Mouse (Mus musculus): ENCODE measurements around the gene Spindoc. TPM values are rescaled to one million over a fixed set of nuclear protein-coding genes. Genes with fewer than 3 reads are reported as not detected.

Gene Spindoc
- polyA plus RNA-seq, 1 experiment from 2014 or later: 48.5 TPM

GRCm38 (mm10) chr19:7311306-7311705 is 71.5 kb downstream of the Spindoc start:
- no peak for DNase-seq (ENCODE audit: low spot score)
- H3K4me3 ChIP-seq: no peak overlapping the region
- H3K36me3 ChIP-seq: no peaks in the 10 kb centered on the region
- peaks cover 45% of the 10 kb centered on the region for H3K4me1 ChIP-seq
- 42% methylated on average over 10 of the region's 10 CpGs for WGBS
- peak overlapping the region; percentile 76 for H3K27ac ChIP-seq
- H3K9me3 ChIP-seq (replicated peaks): no peaks in the 10 kb centered on the region
- no peaks in the 10 kb centered on the region for H3K27me3 ChIP-seq (ENCODE audit: low read depth, poor library complexity, severe bottlenecking)

- 0 out of 2 replicates have a peak overlapping the region, but pooled peaks have one; percentile 7 for H3K4me3 ChIP-seq
- peak; percentile 51 for DNase-seq (ENCODE audit: low spot score)
- no peaks in the 10 kb centered on the region for H3K9me3 ChIP-seq (replicated peaks)
- peak overlapping the region; percentile 76 for H3K27ac ChIP-seq
- peaks cover 3% of the 10 kb centered on the region; the same call in 1 of the 2 replicates for H3K36me3 ChIP-seq
- H3K4me1 ChIP-seq: peaks cover 45% of the 10 kb centered on the region
- 17% methylated on average over 5 of the region's 5 CpGs for WGBS
- H3K27me3 ChIP-seq (ENCODE audit: low read depth, poor library complexity, severe bottlenecking): no peaks in the 10 kb centered on the region
Observed at GRCm38 (mm10) chr19:7310704-7311103, 72.1 kb downstream of the Spindoc start.

GRCm38 (mm10) chr19:7309738-7310330 is 73.0 kb downstream of the Spindoc start:
- H3K27ac ChIP-seq: 0 out of 2 replicates have a peak overlapping the region, but pooled peaks have one; percentile 76
- no peak for DNase-seq (ENCODE audit: low spot score)
- H3K4me1 ChIP-seq: peaks cover 45% of the 10 kb centered on the region
- 70% methylated on average over 2 of the region's 2 CpGs for WGBS
- H3K27me3 ChIP-seq (ENCODE audit: low read depth, poor library complexity, severe bottlenecking): no peaks in the 10 kb centered on the region
- no peaks in the 10 kb centered on the region for H3K9me3 ChIP-seq (replicated peaks)
- H3K36me3 ChIP-seq: peaks cover 6% of the 10 kb centered on the region; the same call in 1 of the 2 replicates
- no peak overlapping the region for H3K4me3 ChIP-seq

DNA sequence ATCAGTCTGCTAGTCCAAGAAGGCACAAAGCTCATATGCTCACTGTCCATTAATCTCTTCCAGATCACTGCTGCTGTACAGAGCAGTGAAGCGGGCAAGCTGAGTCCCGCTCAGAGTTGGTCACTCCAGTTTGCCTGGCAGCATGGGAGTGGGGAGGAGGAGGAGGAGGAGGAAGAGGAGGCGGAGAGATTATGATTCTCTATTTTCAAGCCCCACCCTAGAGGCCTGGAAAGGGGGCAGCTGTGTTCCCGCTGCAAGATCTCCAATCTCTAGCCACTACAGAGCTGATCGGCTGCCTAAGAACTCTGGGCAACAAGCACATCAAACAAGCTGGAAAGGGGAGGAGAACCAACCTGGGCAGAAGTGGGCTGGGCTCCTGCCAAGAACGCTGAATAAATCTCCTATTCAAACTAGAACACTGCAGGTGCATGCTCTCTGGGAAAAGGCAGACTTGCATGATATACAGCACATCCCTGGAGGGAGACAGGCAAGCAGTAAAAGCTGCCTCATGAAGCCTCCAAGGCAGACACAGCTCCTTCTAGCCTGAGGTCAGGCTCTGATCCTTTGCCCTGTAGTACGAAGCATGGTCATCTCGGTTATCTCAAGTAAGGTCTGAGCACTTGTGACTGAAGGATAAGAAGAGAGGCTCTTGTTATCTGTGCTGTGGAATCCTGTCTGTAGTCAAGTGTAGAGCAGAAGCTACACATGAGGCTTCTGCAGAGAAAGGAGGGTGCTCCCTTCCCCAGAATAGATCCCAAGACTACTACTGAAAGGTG is 74.6 kb downstream of the Spindoc start:
- Histone ChIP-seq H3K9me3 (replicated peaks) (no peaks in the 10 kb centered on the region), H3K36me3 (peaks cover 6% of the 10 kb centered on the region; the same call in 1 of the 2 replicates), H3K4me1 (peaks cover 45% of the 10 kb centered on the region), H3K27me3 (ENCODE audit: low read depth, poor library complexity, severe bottlenecking) (no peaks in the 10 kb centered on the region), H3K4me3 (no peak overlapping the region), H3K27ac (0 out of 2 replicates have a peak overlapping the region, but pooled peaks have one; percentile 15)
- WGBS: 69% methylated on average over 8 of the region's 8 CpGs
- no peak for DNase-seq (ENCODE audit: low spot score)

- no peaks in the 10 kb centered on the region for H3K27me3 ChIP-seq (ENCODE audit: low read depth, poor library complexity, severe bottlenecking)
Observed at GRCm38 (mm10) chr19:7306968-7307367, 75.8 kb downstream of the Spindoc start.

DNA sequence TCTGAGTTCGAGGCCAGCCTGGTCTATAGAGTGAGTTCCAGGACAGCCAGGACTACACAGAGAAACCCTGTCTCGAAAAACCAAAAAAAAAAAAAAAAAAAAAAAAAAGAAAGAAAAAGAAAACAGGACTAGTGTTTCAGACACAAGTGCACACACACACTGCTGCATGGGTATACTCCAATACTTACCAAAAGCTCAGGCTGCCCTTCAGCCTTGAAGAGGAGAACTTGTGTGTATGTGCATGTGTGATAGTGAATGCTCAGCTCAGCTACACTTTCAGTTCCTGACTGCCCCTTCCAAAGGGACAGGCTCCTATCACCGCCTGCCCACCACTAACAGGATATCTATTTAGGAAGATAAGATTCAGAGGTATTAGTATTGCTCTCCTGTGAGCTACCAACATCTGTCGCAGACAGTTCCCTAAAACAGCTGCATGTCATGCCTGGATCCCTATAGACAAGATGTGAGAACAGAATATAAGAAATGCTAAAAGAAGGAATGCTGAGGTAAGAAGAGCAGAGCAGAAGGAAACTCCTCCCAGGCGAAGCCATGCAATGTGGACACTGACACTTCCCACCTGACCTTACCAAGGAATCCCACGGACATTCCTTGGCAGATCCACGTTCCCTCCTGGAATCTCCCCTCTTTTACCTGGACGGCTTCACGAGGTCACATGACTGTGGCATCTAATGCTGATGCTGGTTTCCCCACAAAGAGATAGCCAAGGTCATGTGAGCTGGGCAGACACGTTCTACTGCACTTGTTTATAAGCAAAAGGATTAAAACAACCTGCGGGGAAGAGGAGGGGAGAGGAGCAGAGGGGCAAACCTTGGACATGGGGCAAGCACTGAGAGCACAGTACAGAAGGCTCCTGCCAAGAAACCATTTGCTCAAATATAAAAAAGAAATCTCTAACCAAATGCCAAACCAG is 77.1 kb downstream of the Spindoc start:
- WGBS: 86% methylated on average over 11 of the region's 11 CpGs
- Histone ChIP-seq H3K9me3 (replicated peaks) (no peaks in the 10 kb centered on the region), H3K27ac (no peak overlapping the region), H3K36me3 (peaks cover 9% of the 10 kb centered on the region; the same call in 1 of the 2 replicates), H3K4me3 (no peak overlapping the region), H3K4me1 (peaks cover 35% of the 10 kb centered on the region), H3K27me3 (ENCODE audit: low read depth, poor library complexity, severe bottlenecking) (no peaks in the 10 kb centered on the region)
- no peak for DNase-seq (ENCODE audit: low spot score)

More at GRCm38 (mm10) chr19:7306968-7307367, 75.8 kb downstream of the Spindoc start:
- no peak overlapping the region for H3K4me3 ChIP-seq
- DNase-seq (ENCODE audit: low spot score): no peak
- no peaks in the 10 kb centered on the region for H3K9me3 ChIP-seq (replicated peaks)
- peaks cover 45% of the 10 kb centered on the region for H3K4me1 ChIP-seq
- H3K27ac ChIP-seq: no peak overlapping the region
- H3K36me3 ChIP-seq: peaks cover 6% of the 10 kb centered on the region; the same call in 1 of the 2 replicates
- 80% methylated on average over 3 of the region's 3 CpGs for WGBS

GRCm38 (mm10) chr19:7304801-7305200 is 78.0 kb downstream of the Spindoc start:
- Histone ChIP-seq H3K27ac (no peak overlapping the region), H3K27me3 (ENCODE audit: low read depth, poor library complexity, severe bottlenecking) (no peaks in the 10 kb centered on the region), H3K9me3 (replicated peaks) (no peaks in the 10 kb centered on the region), H3K4me1 (peaks cover 26% of the 10 kb centered on the region), H3K4me3 (no peak overlapping the region), H3K36me3 (peaks cover 14% of the 10 kb centered on the region)
- 88% methylated on average over 2 of the region's 2 CpGs for WGBS
- no peak for DNase-seq (ENCODE audit: low spot score)

Small RNAs within 50 kb of the gene (microRNA-seq; reads per million reads assigned to microRNA genes)
- gene Mir6991: 0.88 reads per million

Other genes starting within 250 kb of the Spindoc start
- 252 and 263 TPM in 2 replicates for gene Otub1, start 176.7 kb downstream of the Spindoc start, polyA plus RNA-seq (2016; fragmentation: Nextera tagmentation; extraction: Ambion mirVana)
- 862 and 928 TPM in 2 replicates for gene Cox8a, start 165.4 kb downstream of the Spindoc start, polyA plus RNA-seq (2016; fragmentation: Nextera tagmentation; extraction: Ambion mirVana)
- 92.0 and 92.4 TPM in 2 replicates for gene Naa40, start 141.8 kb downstream of the Spindoc start, polyA plus RNA-seq (2016; fragmentation: Nextera tagmentation; extraction: Ambion mirVana)
- 54.9 and 63.1 TPM in 2 replicates for gene Rcor2, start 115.7 kb downstream of the Spindoc start, polyA plus RNA-seq (2016; fragmentation: Nextera tagmentation; extraction: Ambion mirVana)
- gene Mark2, start 41.1 kb downstream of the Spindoc start, polyA plus RNA-seq (2016; fragmentation: Nextera tagmentation; extraction: Ambion mirVana): 50.1 and 53.4 TPM in 2 replicates
- gene 2700081O15Rik, start 34.6 kb upstream of the Spindoc start, polyA plus RNA-seq (2016; fragmentation: Nextera tagmentation; extraction: Ambion mirVana): 5.0 and 6.8 TPM in 2 replicates
- 95.7 and 103 TPM in 2 replicates for gene Rtn3, start 100.3 kb upstream of the Spindoc start, polyA plus RNA-seq (2016; fragmentation: Nextera tagmentation; extraction: Ambion mirVana)
- 7.6 and 7.7 TPM in 2 replicates for gene Atl3, start 111.0 kb upstream of the Spindoc start, polyA plus RNA-seq (2016; fragmentation: Nextera tagmentation; extraction: Ambion mirVana)
- gene Pla2g16, start 174.5 kb upstream of the Spindoc start, polyA plus RNA-seq (2016; fragmentation: Nextera tagmentation; extraction: Ambion mirVana): 3.2 and 3.6 TPM in 2 replicates
- gene Lgals12, start 224.2 kb upstream of the Spindoc start, polyA plus RNA-seq (2016; fragmentation: Nextera tagmentation; extraction: Ambion mirVana): 0.21 and 0.84 TPM in 2 replicates
- gene Hrasls5, start 229.5 kb upstream of the Spindoc start, polyA plus RNA-seq (2016; fragmentation: Nextera tagmentation; extraction: Ambion mirVana): not detected in 2 replicates